Mouse (Mus musculus) spleen, adult 2 months (tissue): ENCODE results near the gene Pde9a.

Experiments
- CTCF ChIP-seq: fragments of 200-500 bp; IDR thresholded peaks from 2 replicates; pipeline ENCODE4 v1.5.1; 2011; ENCODE audit warnings: mild to moderate bottlenecking, inconsistent platforms; ENCODE audit not compliant: insufficient read depth, insufficient read length, insufficient replicate concordance; ENCODE audit errors: extremely low read depth
- POLR2A ChIP-seq: fragments of 200-500 bp; IDR thresholded peaks from 2 replicates; pipeline ENCODE4 v1.6.1; 2011; ENCODE audit warnings: low read depth, low read length, inconsistent platforms

DNA sequence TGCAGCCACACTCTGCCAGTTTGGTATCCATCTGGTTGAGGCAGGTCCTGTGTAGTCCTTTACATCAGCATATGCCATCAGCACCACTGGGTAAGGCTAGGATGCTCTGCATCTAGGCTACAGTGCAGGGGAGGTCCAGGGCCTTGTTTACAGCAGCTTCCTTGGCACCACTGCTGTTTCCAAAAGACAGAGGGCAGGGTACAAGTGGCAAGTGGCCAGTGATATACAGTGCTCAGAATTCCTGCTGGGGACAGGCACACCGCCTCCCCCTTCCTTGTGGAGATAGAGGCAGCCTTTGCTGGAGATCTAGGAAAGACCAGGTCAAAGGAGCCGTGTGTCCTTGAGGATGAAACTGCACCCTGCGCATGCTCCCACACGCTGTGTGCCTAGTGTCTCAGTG lies 38.3 kb downstream of the Pde9a start:
- no peak for TF ChIP-seq POLR2A
- no peak for TF ChIP-seq CTCF
